Mouse (Mus musculus) heart, embryonic 13.5 days (tissue): ENCODE measurements around the gene Apol6. TPM values are rescaled to one million over a fixed set of nuclear protein-coding genes. Genes with fewer than 3 reads are reported as not detected.

Source experiments
- ATAC-seq: fragments of 200-750 bp; cut with Nextera tagmentation; 2 replicates; pipeline ENCODE4 v1.8.0; 2017; ENCODE audit warnings: moderate TSS enrichment; ENCODE audit not compliant: insufficient number of reproducible peaks, low FRiP score, low TSS enrichment; ENCODE audit errors: extremely low read depth
- H3K27ac ChIP-seq: fragments of 300-500 bp; sonication (generic); replicated peaks from 2 replicates; pipeline ENCODE4 v1.5.1; 2015; ENCODE audit warnings: moderate library complexity, mild to moderate bottlenecking, inconsistent platforms
- H3K27me3 ChIP-seq: fragments of 300-500 bp; sonication (generic); replicated peaks from 2 replicates; pipeline ENCODE4 v1.6.1; 2015; ENCODE audit warnings: mild to moderate bottlenecking, inconsistent platforms
- H3K36me3 ChIP-seq: fragments of 300-500 bp; sonication (generic); 2 replicates; pipeline ENCODE4 v1.6.1; 2015; ENCODE audit warnings: mild to moderate bottlenecking, inconsistent platforms
- H3K4me1 ChIP-seq: fragments of 300-500 bp; sonication (generic); 2 replicates; pipeline ENCODE4 v1.6.1; 2015; ENCODE audit warnings: inconsistent platforms
- H3K4me2 ChIP-seq: fragments of 300-500 bp; sonication (generic); 2 replicates; pipeline ENCODE4 v1.6.1; 2015; ENCODE audit warnings: inconsistent platforms, mild to moderate bottlenecking, moderate library complexity
- H3K4me3 ChIP-seq: fragments of 300-500 bp; sonication (generic); 2 replicates; pipeline ENCODE4 v1.5.1; 2015; ENCODE audit warnings: moderate library complexity, mild to moderate bottlenecking, inconsistent platforms
- H3K9ac ChIP-seq: fragments of 300-500 bp; sonication (generic); 2 replicates; pipeline ENCODE4 v1.6.1; 2015; ENCODE audit warnings: inconsistent platforms, mild to moderate bottlenecking, moderate library complexity
- H3K9me3 ChIP-seq: fragments of 300-500 bp; sonication (generic); 2 replicates; pipeline ENCODE4 v1.6.1; 2016; ENCODE audit warnings: inconsistent platforms
- WGBS: fragments of 180-500 bp; shearing (Covaris S2); methylation state at CpG from one replicate; pipeline ENCODE4 v1.1.7; 2015; ENCODE audit warnings: mixed read lengths; 5-methylcytosine and 5-hydroxymethylcytosine counted together
- polyA plus RNA-seq: library from polyadenylated mRNA; unstranded; fragments of >200 nt; fragmentation: Nextera tagmentation; extraction: Ambion mirVana; gene quantifications from 2 replicates; pipeline ENCODE4 v1.2.1, GENCODE M21; 2015

The Apol6 gene
- polyA plus RNA-seq, 1 experiment from 2014 or later = 0.15 TPM

- H3K9ac ChIP-seq = 0 out of 2 replicates have a peak overlapping the region, but pooled peaks have one; percentile 37
- WGBS = 65% methylated on average over 6 of the region's 6 CpGs
- no peaks in the 10 kb centered on the region for H3K9me3 ChIP-seq
- H3K36me3 ChIP-seq = no peaks in the 10 kb centered on the region
- no peaks in the 10 kb centered on the region for H3K27me3 ChIP-seq
- ATAC-seq = no peak
- peak overlapping the region; percentile 100 for H3K27ac ChIP-seq
- H3K4me3 ChIP-seq = no peak overlapping the region
- H3K4me2 ChIP-seq = no peak overlapping the region
- H3K4me1 ChIP-seq = peaks cover 78% of the 10 kb centered on the region
Observed at GRCm38 (mm10) chr15:77034526-77034925, 10.0 kb upstream of the Apol6 start.

GRCm38 (mm10) chr15:77035643-77036042 is 8.9 kb upstream of the Apol6 start:
- Histone ChIP-seq H3K27ac (peak overlapping the region; percentile 100), H3K36me3 (no peaks in the 10 kb centered on the region), H3K27me3 (no peaks in the 10 kb centered on the region), H3K9me3 (no peaks in the 10 kb centered on the region), H3K4me2 (no peak overlapping the region), H3K4me3 (no peak overlapping the region), H3K4me1 (peaks cover 78% of the 10 kb centered on the region), H3K9ac (peak overlapping the region; percentile 86)
- 72% methylated on average over 3 of the region's 3 CpGs for WGBS
- no peak for ATAC-seq

GRCm38 (mm10) chr15:77036320-77036988 is 8.1 kb upstream of the Apol6 start:
- no peak for ATAC-seq
- Histone ChIP-seq H3K36me3 (no peaks in the 10 kb centered on the region), H3K27ac (peak overlapping the region; percentile 100), H3K4me3 (no peak overlapping the region), H3K9me3 (no peaks in the 10 kb centered on the region), H3K4me1 (peaks cover 76% of the 10 kb centered on the region), H3K9ac (peak overlapping the region; percentile 86), H3K27me3 (no peaks in the 10 kb centered on the region), H3K4me2 (peak overlapping the region; percentile 48)
- WGBS = 46% methylated on average over 11 of the region's 11 CpGs

GRCm38 (mm10) chr15:77036989-77037277 is 7.6 kb upstream of the Apol6 start:
- WGBS = 2% methylated on average over 2 of the region's 2 CpGs
- Histone ChIP-seq H3K4me2 (peak overlapping the region; percentile 48), H3K27me3 (no peaks in the 10 kb centered on the region), H3K27ac (peak overlapping the region; percentile 100), H3K4me3 (no peak overlapping the region), H3K9me3 (no peaks in the 10 kb centered on the region), H3K36me3 (no peaks in the 10 kb centered on the region), H3K9ac (peak overlapping the region; percentile 86), H3K4me1 (peaks cover 73% of the 10 kb centered on the region)
- 0 out of 2 replicates have a peak, but pooled peaks have one; percentile 19 for ATAC-seq

GRCm38 (mm10) chr15:77037278-77038161 is 7.0 kb upstream of the Apol6 start:
- no peak overlapping the region for H3K4me3 ChIP-seq
- WGBS = 4% methylated on average over 11 of the region's 11 CpGs
- H3K9me3 ChIP-seq = no peaks in the 10 kb centered on the region
- ATAC-seq = peak; percentile 59
- H3K9ac ChIP-seq = peak overlapping the region; percentile 86
- H3K27me3 ChIP-seq = no peaks in the 10 kb centered on the region
- H3K4me1 ChIP-seq = peaks cover 73% of the 10 kb centered on the region
- peak overlapping the region; percentile 100 for H3K27ac ChIP-seq
- no peaks in the 10 kb centered on the region for H3K36me3 ChIP-seq
- peak overlapping the region; percentile 48 for H3K4me2 ChIP-seq

GRCm38 (mm10) chr15:77039211-77039700 is 5.3 kb upstream of the Apol6 start:
- Histone ChIP-seq H3K4me3 (no peak overlapping the region), H3K36me3 (no peaks in the 10 kb centered on the region), H3K9me3 (no peaks in the 10 kb centered on the region), H3K4me1 (peaks cover 75% of the 10 kb centered on the region), H3K27me3 (no peaks in the 10 kb centered on the region), H3K9ac (0 out of 2 replicates have a peak overlapping the region, but pooled peaks have one; percentile 65), H3K27ac (peak overlapping the region; percentile 100), H3K4me2 (no peak overlapping the region)
- no peak for ATAC-seq
- WGBS = 50% methylated on average over 7 of the region's 9 CpGs

GRCm38 (mm10) chr15:77040784-77041183 is 3.7 kb upstream of the Apol6 start:
- no peak for ATAC-seq
- Histone ChIP-seq H3K27me3 (no peaks in the 10 kb centered on the region), H3K4me3 (no peak overlapping the region), H3K9me3 (no peaks in the 10 kb centered on the region), H3K4me1 (peaks cover 75% of the 10 kb centered on the region), H3K27ac (peak overlapping the region; percentile 100), H3K9ac (peak overlapping the region; percentile 65; the same call in 1 of the 2 replicates), H3K36me3 (no peaks in the 10 kb centered on the region), H3K4me2 (no peak overlapping the region)
- 56% methylated on average over 3 of the region's 3 CpGs for WGBS

- Histone ChIP-seq H3K36me3 (no peaks in the 10 kb centered on the region), H3K4me3 (no peak overlapping the region), H3K27me3 (no peaks in the 10 kb centered on the region; the same call in 1 of the 2 replicates), H3K9me3 (no peaks in the 10 kb centered on the region), H3K9ac (0 out of 2 replicates have a peak overlapping the region, but pooled peaks have one; percentile 52), H3K4me2 (no peak overlapping the region), H3K4me1 (peaks cover 28% of the 10 kb centered on the region), H3K27ac (peak overlapping the region; percentile 28; the same call in 1 of the 2 replicates)
- WGBS = 83% methylated on average over 10 of the region's 10 CpGs
- no peak for ATAC-seq
Observed at GRCm38 (mm10) chr15:77045609-77046008, 1.1 kb downstream of the Apol6 start.

GRCm38 (mm10) chr15:77050570-77050969 is 6.0 kb downstream of the Apol6 start, which contains the start of gene Mb:
Mb (minus strand) TSS chr15:77050670.
- WGBS = 90% methylated on average over 10 of the region's 10 CpGs
- H3K27ac ChIP-seq = no peak within 1 kb of the TSS

GRCm38 (mm10) chr15:77052176-77052575 is 7.6 kb downstream of the Apol6 start:
- Histone ChIP-seq H3K9ac (no peak overlapping the region), H3K9me3 (no peaks in the 10 kb centered on the region), H3K27me3 (no peaks in the 10 kb centered on the region; the same call in 1 of the 2 replicates), H3K4me2 (no peak overlapping the region), H3K27ac (no peak overlapping the region), H3K36me3 (no peaks in the 10 kb centered on the region), H3K4me1 (peaks cover 30% of the 10 kb centered on the region), H3K4me3 (no peak overlapping the region)
- no peak for ATAC-seq
- WGBS = 21% methylated on average over 1 of the region's 1 CpGs

More at GRCm38 (mm10) chr15:77050570-77050969, 6.0 kb downstream of the Apol6 start, which contains the start of gene Mb:
- Histone ChIP-seq H3K4me3 (no peak within 1 kb of the TSS), H3K9ac (no peak within 1 kb of the TSS), H3K4me2 (no peak within 1 kb of the TSS), H3K36me3 (no peaks in the 10 kb centered on the region), H3K4me1 (peaks cover 17% of the 10 kb centered on the region), H3K9me3 (no peaks in the 10 kb centered on the region), H3K27me3 (no peaks in the 10 kb centered on the region; the same call in 1 of the 2 replicates)
- ATAC-seq = no peak

GRCm38 (mm10) chr15:77053021-77053420 is 8.5 kb downstream of the Apol6 start:
- Histone ChIP-seq H3K9ac (no peak overlapping the region), H3K4me3 (no peak overlapping the region), H3K27ac (no peak overlapping the region), H3K4me1 (peaks cover 38% of the 10 kb centered on the region), H3K27me3 (no peaks in the 10 kb centered on the region; the same call in 1 of the 2 replicates), H3K9me3 (no peaks in the 10 kb centered on the region), H3K36me3 (no peaks in the 10 kb centered on the region), H3K4me2 (no peak overlapping the region)
- 64% methylated on average over 1 of the region's 1 CpGs for WGBS
- no peak for ATAC-seq
